Mouse (Mus musculus): Measurements from ENCODE around the gene Wnt5b. TPM values are rescaled to one million over a fixed set of nuclear protein-coding genes. Genes with fewer than 3 reads are reported as not detected.

Wnt5b gene
- polyA plus RNA-seq, 1 experiment, result 0.16 TPM

DNA sequence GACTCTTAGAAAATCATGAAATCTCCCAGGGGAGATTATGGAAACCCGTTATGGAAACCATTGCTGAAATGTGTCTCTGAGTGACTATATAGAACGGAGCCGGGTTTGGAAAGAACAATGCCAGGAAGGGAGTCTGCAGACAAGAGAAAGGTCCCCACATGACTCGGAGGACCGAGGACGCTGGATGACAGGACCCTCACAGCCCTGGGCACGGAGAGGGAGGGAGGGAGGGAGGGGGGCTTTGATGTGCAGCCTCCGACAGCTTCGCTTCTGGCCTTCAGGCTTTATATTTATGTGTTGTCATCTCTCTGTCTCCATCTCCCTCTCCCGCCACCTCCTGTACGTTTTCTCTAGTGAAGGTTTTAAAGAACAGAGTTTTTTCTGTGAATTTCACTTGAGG is 53.1 kb downstream of the Wnt5b start:
- H3K4me3 ChIP-seq (ENCODE audit: insufficient read depth, poor library complexity, severe bottlenecking), result no peak overlapping the region

DNA sequence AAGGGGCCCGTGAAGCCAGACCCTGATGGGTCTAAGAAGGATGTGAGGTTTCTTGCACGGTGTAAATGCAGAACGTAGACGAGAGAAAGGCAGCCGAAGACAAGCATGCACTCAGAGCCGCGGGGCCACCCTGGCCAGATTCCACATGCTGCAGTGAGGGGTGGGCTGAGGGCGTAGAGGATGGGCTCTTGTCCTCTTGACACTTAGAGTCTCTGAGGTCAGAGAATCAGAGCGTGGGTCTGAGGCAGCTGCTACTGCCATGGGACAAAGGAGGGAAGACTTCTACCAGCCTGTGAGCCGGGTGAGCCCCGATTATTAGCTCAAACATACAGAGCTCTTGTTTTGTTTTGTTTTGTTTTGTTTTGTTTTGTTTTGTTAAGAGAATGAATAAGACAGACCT is 53.6 kb downstream of the Wnt5b start:
- no peak overlapping the region for H3K4me3 ChIP-seq (ENCODE audit: insufficient read depth, poor library complexity, severe bottlenecking)
- TF ChIP-seq MYOG (IDR thresholded peaks at IDR 0.05; ENCODE audit: control insufficient read depth, extremely low read depth, insufficient read length), result no peak
- no peak for TF ChIP-seq MAX (IDR thresholded peaks at IDR 0.05)
- TF ChIP-seq USF1 (IDR thresholded peaks at IDR 0.05; ENCODE audit: low read depth), result no peak
- TF ChIP-seq FOSL1 (IDR thresholded peaks at IDR 0.05; ENCODE audit: insufficient read depth, low read length, poor library complexity, severe bottlenecking), result no peak
- no peak for TF ChIP-seq MYOD1 (IDR thresholded peaks at IDR 0.05; ENCODE audit: control insufficient read depth, insufficient read length, low read depth)
- TF ChIP-seq CEBPB (IDR thresholded peaks at IDR 0.05; ENCODE audit: low read depth), result no peak
- no peak for TF ChIP-seq CTCF (IDR thresholded peaks at IDR 0.05; ENCODE audit: control insufficient read depth, insufficient read depth, insufficient read length)
- no peaks in the 10 kb centered on the region for H3K79me2 ChIP-seq (ENCODE audit: control insufficient read depth, insufficient read depth)
- no peaks in the 10 kb centered on the region for H3K27me3 ChIP-seq (ENCODE audit: control insufficient read depth, insufficient read depth, insufficient read length)
- no peaks in the 10 kb centered on the region for H3K79me3 ChIP-seq (ENCODE audit: low read depth)
- no peak overlapping the region for H3ac ChIP-seq (ENCODE audit: control insufficient read depth, insufficient read length, low read depth)
- H3K36me3 ChIP-seq (ENCODE audit: control insufficient read depth, insufficient read depth), result no peaks in the 10 kb centered on the region

More for the DNA sequence above, 53.1 kb downstream of the Wnt5b start:
- TF ChIP-seq FOSL1 (IDR thresholded peaks at IDR 0.05; ENCODE audit: insufficient read depth, low read length, poor library complexity, severe bottlenecking), result no peak
- Histone ChIP-seq H3K36me3 (ENCODE audit: control insufficient read depth, insufficient read depth) (no peaks in the 10 kb centered on the region), H3K27me3 (ENCODE audit: control insufficient read depth, insufficient read depth, insufficient read length) (no peaks in the 10 kb centered on the region), H3K79me2 (ENCODE audit: control insufficient read depth, insufficient read depth) (no peaks in the 10 kb centered on the region), H3K79me3 (ENCODE audit: low read depth) (no peaks in the 10 kb centered on the region), H3ac (ENCODE audit: control insufficient read depth, insufficient read length, low read depth) (no peak overlapping the region)

DNA sequence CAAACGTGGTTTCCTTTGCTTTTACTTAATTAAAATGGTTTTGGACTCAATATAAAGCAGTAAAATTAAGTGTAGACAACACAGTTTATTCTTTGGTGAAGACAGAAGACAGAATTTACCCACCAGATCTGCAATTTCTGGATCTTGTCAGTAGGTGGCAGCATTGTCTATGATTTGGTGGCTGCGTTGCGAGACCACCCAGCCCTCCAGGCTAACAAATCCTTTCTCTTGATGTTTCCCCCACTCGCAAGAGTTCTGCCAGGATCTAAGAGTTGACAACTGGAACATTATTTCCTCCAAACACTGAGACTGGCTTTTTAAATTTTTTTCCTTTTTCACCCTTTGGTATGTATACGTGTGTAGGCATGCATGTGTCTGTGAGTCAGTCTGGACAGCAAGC is 54.4 kb downstream of the Wnt5b start:
- Histone ChIP-seq H3K79me2 (ENCODE audit: control insufficient read depth, insufficient read depth) (peaks cover 3% of the 10 kb centered on the region), H3K79me3 (ENCODE audit: low read depth) (no peaks in the 10 kb centered on the region), H3K36me3 (ENCODE audit: control insufficient read depth, insufficient read depth) (peaks cover under 1% of the 10 kb centered on the region), H3ac (ENCODE audit: control insufficient read depth, insufficient read length, low read depth) (no peak overlapping the region), H3K4me3 (ENCODE audit: insufficient read depth, poor library complexity, severe bottlenecking) (no peak overlapping the region), H3K27me3 (ENCODE audit: control insufficient read depth, insufficient read depth, insufficient read length) (no peaks in the 10 kb centered on the region)
- TF ChIP-seq CTCF (IDR thresholded peaks at IDR 0.05; ENCODE audit: control insufficient read depth, insufficient read depth, insufficient read length), result peak; percentile 48
- TF ChIP-seq USF1 (IDR thresholded peaks at IDR 0.05; ENCODE audit: low read depth), result no peak

DNA sequence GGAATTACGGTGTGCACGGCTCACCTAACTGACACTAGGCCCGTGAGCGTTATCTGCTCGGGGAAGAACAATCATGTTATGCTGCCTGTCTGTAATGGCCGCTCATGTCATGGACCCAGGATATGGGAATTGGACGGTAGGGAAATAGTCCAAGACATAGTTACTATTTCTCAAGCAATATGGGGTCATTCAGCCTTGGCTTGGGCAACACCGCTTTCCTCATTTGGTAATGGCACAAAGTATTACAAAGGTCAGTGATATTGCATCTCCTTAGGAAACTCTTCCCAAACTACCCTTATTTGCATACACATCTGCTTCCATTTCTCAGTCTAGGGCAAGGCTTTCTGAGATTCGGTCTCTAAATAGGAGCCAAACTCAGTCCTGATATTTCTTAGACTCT is 56.5 kb downstream of the Wnt5b start:
- Histone ChIP-seq H3K27me3 (ENCODE audit: control insufficient read depth, insufficient read depth, insufficient read length) (no peaks in the 10 kb centered on the region), H3K36me3 (ENCODE audit: control insufficient read depth, insufficient read depth) (peaks cover 14% of the 10 kb centered on the region), H3K4me3 (ENCODE audit: insufficient read depth, poor library complexity, severe bottlenecking) (no peak overlapping the region), H3K79me2 (ENCODE audit: control insufficient read depth, insufficient read depth) (peaks cover 23% of the 10 kb centered on the region), H3K79me3 (ENCODE audit: low read depth) (peaks cover 9% of the 10 kb centered on the region), H3ac (ENCODE audit: control insufficient read depth, insufficient read length, low read depth) (no peak overlapping the region)
- TF ChIP-seq CEBPB (IDR thresholded peaks at IDR 0.05; ENCODE audit: low read depth) (no peak), CTCF (IDR thresholded peaks at IDR 0.05; ENCODE audit: control insufficient read depth, insufficient read depth, insufficient read length) (no peak), MAX (IDR thresholded peaks at IDR 0.05) (no peak), USF1 (IDR thresholded peaks at IDR 0.05; ENCODE audit: low read depth) (no peak)

DNA sequence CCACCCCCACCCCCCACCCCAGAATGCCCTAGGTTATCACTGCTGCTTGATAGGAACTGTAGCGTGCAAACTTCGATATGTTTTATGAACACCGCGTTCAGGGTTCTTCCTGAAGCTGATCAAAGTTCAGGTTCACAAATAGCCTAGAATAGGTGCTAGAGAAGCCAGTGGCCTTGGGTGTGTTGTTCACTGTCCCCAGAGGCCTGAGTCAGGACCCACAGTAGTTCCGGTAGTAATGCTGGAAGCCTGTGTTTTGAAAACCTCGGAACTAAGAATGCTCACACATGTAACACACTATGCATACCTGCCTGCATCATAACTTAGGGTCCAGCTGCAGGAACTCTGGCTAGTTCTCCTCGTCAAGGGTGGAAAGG is 57.1 kb downstream of the Wnt5b start:
- H3ac ChIP-seq (ENCODE audit: control insufficient read depth, insufficient read length, low read depth), result no peak overlapping the region
- peaks cover 14% of the 10 kb centered on the region for H3K79me3 ChIP-seq (ENCODE audit: low read depth)
- no peaks in the 10 kb centered on the region for H3K27me3 ChIP-seq (ENCODE audit: control insufficient read depth, insufficient read depth, insufficient read length)
- peaks cover 20% of the 10 kb centered on the region for H3K36me3 ChIP-seq (ENCODE audit: control insufficient read depth, insufficient read depth)
- no peak overlapping the region for H3K4me3 ChIP-seq (ENCODE audit: insufficient read depth, poor library complexity, severe bottlenecking)
- TF ChIP-seq MYOD1 (IDR thresholded peaks at IDR 0.05; ENCODE audit: control insufficient read depth, insufficient read length, low read depth), result no peak
- no peak for TF ChIP-seq MYOG (IDR thresholded peaks at IDR 0.05; ENCODE audit: control insufficient read depth, extremely low read depth, insufficient read length)
- TF ChIP-seq CEBPB (IDR thresholded peaks at IDR 0.05; ENCODE audit: low read depth), result no peak
- no peak for TF ChIP-seq USF1 (IDR thresholded peaks at IDR 0.05; ENCODE audit: low read depth)
- no peak for TF ChIP-seq CTCF (IDR thresholded peaks at IDR 0.05; ENCODE audit: control insufficient read depth, insufficient read depth, insufficient read length)
- no peak for TF ChIP-seq FOSL1 (IDR thresholded peaks at IDR 0.05; ENCODE audit: insufficient read depth, low read length, poor library complexity, severe bottlenecking)
- no peak for TF ChIP-seq MAX (IDR thresholded peaks at IDR 0.05)
- H3K79me2 ChIP-seq (ENCODE audit: control insufficient read depth, insufficient read depth), result peaks cover 28% of the 10 kb centered on the region

DNA sequence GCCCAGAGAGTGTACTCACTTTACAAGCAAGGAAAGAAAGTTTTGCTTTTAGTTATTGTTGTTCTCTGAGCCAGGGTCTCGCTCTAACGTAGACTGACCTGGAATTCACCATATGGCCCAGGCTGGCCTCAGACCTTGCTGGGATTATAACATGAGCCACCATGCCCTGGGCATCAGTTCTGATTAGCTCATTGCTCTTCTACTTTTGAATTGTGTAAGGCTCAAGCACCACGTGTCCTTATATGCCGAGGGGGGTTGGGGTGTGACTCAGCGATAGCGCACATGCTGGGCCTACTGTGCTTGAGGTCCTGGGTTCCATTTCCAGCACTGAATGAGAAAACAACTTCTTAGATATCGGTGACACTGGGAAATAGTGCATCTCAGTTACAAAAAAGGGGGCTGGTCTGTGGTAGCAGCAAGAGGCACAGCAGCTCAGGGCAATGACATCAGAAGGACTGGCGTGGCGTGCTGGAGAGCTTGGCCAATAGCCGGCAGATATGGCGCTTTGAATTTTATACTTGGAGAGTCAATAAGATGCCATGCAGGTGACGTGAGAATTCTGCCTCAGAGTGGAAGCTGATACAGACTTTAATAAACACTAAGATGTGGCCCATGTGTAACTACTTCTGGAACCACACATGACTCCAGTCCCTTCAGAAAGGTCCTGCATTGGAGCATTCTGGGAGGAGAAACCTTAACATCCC is 57.6 kb downstream of the Wnt5b start:
- H3ac ChIP-seq (ENCODE audit: control insufficient read depth, insufficient read length, low read depth), result no peak overlapping the region
- no peak overlapping the region for H3K4me3 ChIP-seq (ENCODE audit: insufficient read depth, poor library complexity, severe bottlenecking)
- peaks cover 21% of the 10 kb centered on the region for H3K36me3 ChIP-seq (ENCODE audit: control insufficient read depth, insufficient read depth)
- H3K27me3 ChIP-seq (ENCODE audit: control insufficient read depth, insufficient read depth, insufficient read length), result no peaks in the 10 kb centered on the region
- peak; percentile 37 for TF ChIP-seq USF1 (IDR thresholded peaks at IDR 0.05; ENCODE audit: low read depth)
- TF ChIP-seq MYOD1 (IDR thresholded peaks at IDR 0.05; ENCODE audit: control insufficient read depth, insufficient read length, low read depth), result no peak
- peaks cover 19% of the 10 kb centered on the region for H3K79me3 ChIP-seq (ENCODE audit: low read depth)
- H3K79me2 ChIP-seq (ENCODE audit: control insufficient read depth, insufficient read depth), result peaks cover 33% of the 10 kb centered on the region

All from C2C12 (cell line).